Mouse (Mus musculus) embryonic facial prominence, embryonic 13.5 days (tissue): Measurements from ENCODE around the gene Mrps26. TPM values are rescaled to one million over a fixed set of nuclear protein-coding genes. Genes with fewer than 3 reads are reported as not detected.
"Not testable (repeated sequence)": the region's sequence is repeated elsewhere in the genome, so short reads cannot be mapped to it uniquely, and the experiment has no call there.

Experiments
- ATAC-seq: fragments of 200-750 bp; cut with Nextera tagmentation; 2 replicates; pipeline ENCODE4 v1.8.0; 2017; ENCODE audit warnings: low read depth; ENCODE audit not compliant: insufficient number of reproducible peaks, insufficient read depth, low FRiP score, low TSS enrichment
- H3K27ac ChIP-seq: fragments of 300-500 bp; sonication (generic); 2 replicates; pipeline ENCODE4 v1.5.1; 2015; ENCODE audit warnings: moderate library complexity, mild to moderate bottlenecking, inconsistent platforms
- H3K27me3 ChIP-seq: fragments of 300-500 bp; sonication (generic); 2 replicates; pipeline ENCODE4 v1.6.1; 2015; ENCODE audit warnings: mild to moderate bottlenecking, inconsistent platforms
- H3K36me3 ChIP-seq: fragments of 300-500 bp; sonication (generic); 2 replicates; pipeline ENCODE4 v1.6.1; 2015; ENCODE audit warnings: mild to moderate bottlenecking, inconsistent platforms
- H3K4me1 ChIP-seq: fragments of 300-500 bp; sonication (generic); 2 replicates; pipeline ENCODE4 v1.6.1; 2015; ENCODE audit warnings: inconsistent platforms
- H3K4me2 ChIP-seq: fragments of 300-500 bp; sonication (generic); 2 replicates; pipeline ENCODE4 v1.6.1; 2015; ENCODE audit warnings: moderate library complexity, mild to moderate bottlenecking, inconsistent platforms
- H3K4me3 ChIP-seq: fragments of 300-500 bp; sonication (generic); 2 replicates; pipeline ENCODE4 v1.5.1; 2015; ENCODE audit warnings: mild to moderate bottlenecking, inconsistent platforms
- H3K9ac ChIP-seq: fragments of 300-500 bp; sonication (generic); 2 replicates; pipeline ENCODE4 v1.6.1; 2015; ENCODE audit warnings: mild to moderate bottlenecking, inconsistent platforms
- H3K9me3 ChIP-seq: fragments of 300-500 bp; sonication (generic); 2 replicates; pipeline ENCODE4 v1.6.1; 2016; ENCODE audit warnings: inconsistent platforms
- WGBS: fragments of 180-500 bp; shearing (Covaris S2); methylation state at CpG from one replicate; pipeline ENCODE4 v1.1.7; 2015; ENCODE audit warnings: mixed read lengths; 5-methylcytosine and 5-hydroxymethylcytosine counted together
- polyA plus RNA-seq: library from polyadenylated mRNA; unstranded; fragments of >200 nt; fragmentation: Nextera tagmentation; extraction: Ambion mirVana; gene quantifications from 2 replicates; pipeline ENCODE4 v1.2.1, GENCODE M21; 2015

The Mrps26 gene
- polyA plus RNA-seq, 1 experiment from 2014 or later, result 89.4 TPM

DNA sequence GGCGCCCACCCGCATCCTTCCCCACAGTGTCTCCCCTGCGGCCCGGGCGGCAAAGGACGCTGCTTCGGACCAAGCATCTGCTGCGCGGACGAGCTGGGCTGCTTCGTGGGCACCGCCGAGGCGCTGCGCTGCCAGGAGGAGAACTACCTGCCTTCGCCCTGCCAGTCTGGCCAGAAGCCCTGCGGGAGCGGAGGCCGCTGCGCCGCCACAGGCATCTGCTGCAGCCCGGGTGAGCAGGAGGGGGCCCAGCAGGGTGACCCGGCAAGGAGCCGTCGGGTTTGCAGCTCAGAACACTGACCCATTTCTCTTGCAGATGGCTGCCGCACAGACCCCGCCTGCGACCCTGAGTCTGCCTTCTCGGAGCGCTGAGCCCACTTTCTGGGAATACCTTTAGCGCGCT is 13.0 kb downstream of the Mrps26 start:
- not testable (repeated sequence) for H3K27ac ChIP-seq, H3K9me3 ChIP-seq, ATAC-seq, H3K36me3 ChIP-seq
- peaks cover 29% of the 10 kb centered on the region for H3K4me1 ChIP-seq
- peak overlapping the region; percentile 62 for H3K4me2 ChIP-seq
- peak overlapping the region; percentile 57 for H3K9ac ChIP-seq
- H3K4me3 ChIP-seq, result peak overlapping the region; percentile 37
- H3K27me3 ChIP-seq, result peaks cover 76% of the 10 kb centered on the region
- 2% methylated on average over 29 of the region's 32 CpGs for WGBS

- no peak for ATAC-seq
- Histone ChIP-seq H3K9me3 (no peaks in the 10 kb centered on the region), H3K27ac (no peak overlapping the region), H3K4me3 (peak overlapping the region; percentile 37), H3K27me3 (peaks cover 81% of the 10 kb centered on the region), H3K9ac (peak overlapping the region; percentile 57), H3K4me1 (peaks cover 29% of the 10 kb centered on the region), H3K4me2 (peak overlapping the region; percentile 62), H3K36me3 (no peaks in the 10 kb centered on the region)
- WGBS, result 4% methylated on average over 9 of the region's 9 CpGs
Observed at GRCm38 (mm10) chr2:130577021-130577420, 13.5 kb downstream of the Mrps26 start.

GRCm38 (mm10) chr2:130577632-130578031 is 14.1 kb downstream of the Mrps26 start:
- peaks cover 29% of the 10 kb centered on the region for H3K4me1 ChIP-seq
- peaks cover 83% of the 10 kb centered on the region for H3K27me3 ChIP-seq
- H3K9me3 ChIP-seq, result no peaks in the 10 kb centered on the region
- WGBS, result 2% methylated on average over 12 of the region's 12 CpGs
- ATAC-seq, result no peak
- H3K36me3 ChIP-seq, result no peaks in the 10 kb centered on the region
- H3K4me3 ChIP-seq, result peak overlapping the region; percentile 37; the same call in 1 of the 2 replicates
- H3K27ac ChIP-seq, result no peak overlapping the region
- no peak overlapping the region for H3K9ac ChIP-seq
- peak overlapping the region; percentile 62 for H3K4me2 ChIP-seq

- Histone ChIP-seq H3K27ac (no peak overlapping the region), H3K27me3 (peaks cover 88% of the 10 kb centered on the region), H3K9ac (no peak overlapping the region), H3K9me3 (no peaks in the 10 kb centered on the region), H3K36me3 (no peaks in the 10 kb centered on the region), H3K4me2 (no peak overlapping the region), H3K4me1 (peaks cover 29% of the 10 kb centered on the region), H3K4me3 (no peak overlapping the region)
- no peak for ATAC-seq
- WGBS, result 6% methylated on average over 11 of the region's 11 CpGs
Observed at GRCm38 (mm10) chr2:130578148-130578547, 14.6 kb downstream of the Mrps26 start.

DNA sequence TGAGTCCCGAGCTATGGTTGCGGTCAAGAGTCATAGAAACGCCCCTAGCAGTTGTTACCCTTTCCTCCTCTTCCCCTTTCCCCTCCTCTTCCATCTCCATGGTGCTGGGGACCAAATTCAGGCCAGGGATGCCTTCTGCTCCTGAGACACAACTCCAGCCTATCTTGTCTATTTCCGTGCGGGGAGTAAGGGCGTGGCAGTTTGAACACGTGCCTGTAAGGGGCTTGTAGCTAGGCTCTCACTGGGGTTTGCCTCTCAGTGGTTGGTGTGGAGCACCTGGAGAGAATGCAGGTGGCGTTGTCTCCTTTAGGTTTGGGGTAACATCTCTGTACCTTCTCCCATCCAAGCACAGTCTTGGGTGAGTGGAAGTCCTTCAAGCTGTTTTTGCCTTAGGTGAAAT is 16.2 kb downstream of the Mrps26 start:
- no peaks in the 10 kb centered on the region for H3K9me3 ChIP-seq
- H3K9ac ChIP-seq, result no peak overlapping the region
- peaks cover 29% of the 10 kb centered on the region for H3K4me1 ChIP-seq
- H3K4me2 ChIP-seq, result peak overlapping the region; percentile 22; the same call in 1 of the 2 replicates
- no peak overlapping the region for H3K27ac ChIP-seq
- WGBS, result 6% methylated on average over 8 of the region's 8 CpGs
- H3K4me3 ChIP-seq, result peak overlapping the region; percentile 40; the same call in 1 of the 2 replicates
- ATAC-seq, result no peak
- no peaks in the 10 kb centered on the region for H3K36me3 ChIP-seq
- H3K27me3 ChIP-seq, result peaks cover 92% of the 10 kb centered on the region

- H3K36me3 ChIP-seq, result no peaks in the 10 kb centered on the region
- peaks cover 78% of the 10 kb centered on the region for H3K27me3 ChIP-seq
- 4% methylated on average over 16 of the region's 16 CpGs for WGBS
- H3K27ac ChIP-seq, result no peak overlapping the region
- peak overlapping the region; percentile 40 for H3K4me3 ChIP-seq
- H3K4me1 ChIP-seq, result peaks cover 29% of the 10 kb centered on the region
- H3K4me2 ChIP-seq, result peak overlapping the region; percentile 69
- H3K9ac ChIP-seq, result peak overlapping the region; percentile 67; the same call in 1 of the 2 replicates
- H3K9me3 ChIP-seq, result no peaks in the 10 kb centered on the region
- no peak for ATAC-seq
Observed at GRCm38 (mm10) chr2:130581201-130581600, 17.7 kb downstream of the Mrps26 start.

DNA sequence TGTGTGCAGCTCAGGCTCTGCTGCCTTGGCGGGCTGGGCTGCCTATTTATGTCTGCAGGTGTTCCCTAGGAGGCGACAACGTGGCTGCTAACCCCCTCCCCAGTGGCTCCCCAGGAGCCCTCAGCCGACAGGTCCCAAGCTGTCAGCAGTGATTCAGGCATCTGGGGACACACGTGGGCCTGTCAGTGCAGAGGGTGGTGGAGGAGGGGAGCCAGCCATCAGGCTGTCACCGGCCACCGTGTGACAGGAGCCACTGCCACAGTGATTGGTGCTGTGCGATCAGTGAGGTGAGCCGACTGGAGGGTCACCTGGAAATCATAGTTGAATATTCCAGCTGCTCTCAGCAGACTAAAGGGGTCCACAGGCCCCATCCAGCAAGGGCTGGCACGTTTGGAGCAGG is 19.0 kb downstream of the Mrps26 start, which contains the start of gene Avp:
Gene Avp, minus strand, starts transcription at position 3 of the 400 bp plus-strand sequence.
- Histone ChIP-seq H3K9me3 (no peaks in the 10 kb centered on the region), H3K36me3 (no peaks in the 10 kb centered on the region), H3K27ac (no peak within 1 kb of the TSS), H3K4me1 (peaks cover 17% of the 10 kb centered on the region), H3K4me3 (no peak within 1 kb of the TSS), H3K9ac (no peak within 1 kb of the TSS), H3K27me3 (peaks cover 64% of the 10 kb centered on the region), H3K4me2 (no peak within 1 kb of the TSS)
- WGBS, result 33% methylated on average over 10 of the region's 10 CpGs
- no peak for ATAC-seq

- WGBS, result 82% methylated on average over 10 of the region's 10 CpGs
- ATAC-seq, result no peak
- Histone ChIP-seq H3K4me2 (no peak overlapping the region), H3K9me3 (no peaks in the 10 kb centered on the region), H3K27me3 (peaks cover 49% of the 10 kb centered on the region), H3K36me3 (no peaks in the 10 kb centered on the region), H3K4me3 (no peak overlapping the region), H3K9ac (no peak overlapping the region), H3K27ac (no peak overlapping the region), H3K4me1 (peaks cover 15% of the 10 kb centered on the region)
Observed at GRCm38 (mm10) chr2:130583902-130584560, 20.5 kb downstream of the Mrps26 start.

GRCm38 (mm10) chr2:130586016-130586415 is 22.5 kb downstream of the Mrps26 start:
- Histone ChIP-seq H3K4me2 (no peak overlapping the region), H3K4me3 (no peak overlapping the region), H3K27me3 (peaks cover 29% of the 10 kb centered on the region), H3K36me3 (peaks cover 11% of the 10 kb centered on the region), H3K9me3 (no peaks in the 10 kb centered on the region), H3K4me1 (peaks cover under 1% of the 10 kb centered on the region; the same call in 1 of the 2 replicates), H3K27ac (no peak overlapping the region), H3K9ac (no peak overlapping the region)
- WGBS, result 83% methylated on average over 6 of the region's 6 CpGs
- ATAC-seq, result no peak

- ATAC-seq, result no peak
- Histone ChIP-seq H3K4me1 (no peaks in the 10 kb centered on the region), H3K9me3 (no peaks in the 10 kb centered on the region), H3K27ac (no peak overlapping the region), H3K27me3 (peaks cover 6% of the 10 kb centered on the region; the same call in 1 of the 2 replicates), H3K9ac (no peak overlapping the region), H3K36me3 (peaks cover 27% of the 10 kb centered on the region), H3K4me3 (no peak overlapping the region), H3K4me2 (no peak overlapping the region)
- WGBS, result 86% methylated on average over 2 of the region's 2 CpGs
Observed at GRCm38 (mm10) chr2:130588373-130588772, 24.8 kb downstream of the Mrps26 start.

DNA sequence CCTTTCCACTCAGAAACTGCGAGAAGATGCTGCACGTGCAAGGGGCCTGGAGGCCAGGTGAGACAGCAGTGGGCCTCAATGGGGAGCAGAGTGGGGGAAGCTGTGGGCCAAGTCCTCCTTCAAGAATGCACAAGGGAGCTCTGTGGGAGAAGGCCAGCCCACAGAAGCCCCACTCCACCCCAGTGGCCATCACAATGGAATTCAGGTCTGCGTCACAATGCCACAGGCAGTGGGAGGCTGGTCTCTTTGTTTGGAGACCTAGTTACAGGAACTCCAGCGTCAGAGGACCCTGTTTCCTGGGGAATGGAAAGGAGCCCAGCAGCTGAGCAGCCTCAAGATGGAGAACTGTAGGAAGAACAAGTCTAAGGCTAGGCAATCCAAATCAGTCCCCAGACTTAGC is 25.6 kb downstream of the Mrps26 start:
- Histone ChIP-seq H3K27ac (no peak overlapping the region), H3K4me1 (no peaks in the 10 kb centered on the region), H3K4me3 (no peak overlapping the region), H3K4me2 (no peak overlapping the region), H3K36me3 (peaks cover 32% of the 10 kb centered on the region), H3K27me3 (no peaks in the 10 kb centered on the region), H3K9me3 (no peaks in the 10 kb centered on the region), H3K9ac (no peak overlapping the region)
- no peak for ATAC-seq
- WGBS, result 65% methylated on average over 4 of the region's 4 CpGs

- Histone ChIP-seq H3K4me1 (no peaks in the 10 kb centered on the region), H3K4me2 (no peak overlapping the region), H3K36me3 (peaks cover 36% of the 10 kb centered on the region), H3K9ac (no peak overlapping the region), H3K27ac (no peak overlapping the region), H3K27me3 (no peaks in the 10 kb centered on the region), H3K4me3 (no peak overlapping the region), H3K9me3 (no peaks in the 10 kb centered on the region)
- 93% methylated on average over 2 of the region's 2 CpGs for WGBS
- no peak for ATAC-seq
Observed at GRCm38 (mm10) chr2:130589761-130590160, 26.2 kb downstream of the Mrps26 start.
